Mouse (Mus musculus): ENCODE results near the gene Lrrc57. TPM values are rescaled to one million over a fixed set of nuclear protein-coding genes. Genes with fewer than 3 reads are reported as not detected.

Gene Lrrc57
- 10 to 100 TPM; 10.3 to 13.2 TPM for total RNA-seq (2021)
- long read RNA-seq, experiment 1, partial matches to known transcripts, result 1 of 13 reads
- long read RNA-seq, experiment 1, other reads (novel, unspliced or antisense), result 5 of 13 reads
- long read RNA-seq, experiment 2, partial matches to known transcripts, result 1 of 14 reads
- long read RNA-seq, experiment 2, other reads (novel, unspliced or antisense), result 6 of 14 reads

- DNase-seq, result peak; percentile 91
- intact Hi-C loops (cut with DNase I; ENCODE audit: low total_unique reads), result loop anchor here (5.0 kb wide), 1 partner anchor 82 kb away; no protein-coding TSS in a partner anchor
Observed at GRCm38 (mm10) chr2:120608830-120609723, at the start of gene Lrrc57, which contains the start of gene Haus2. Lrrc57 (minus strand) TSS chr2:120609520. Haus2 (plus strand) TSS chr2:120609383.

GRCm38 (mm10) chr2:120658486-120658885 lies 49.2 kb upstream of the Lrrc57 start:
- no peak for DNase-seq
- intact Hi-C loops (cut with DNase I; ENCODE audit: low total_unique reads), result no loop called here

- intact Hi-C loops (cut with DNase I; ENCODE audit: low total_unique reads), result no loop called here
- DNase-seq, result no peak
Observed at GRCm38 (mm10) chr2:120656711-120657110, 47.4 kb upstream of the Lrrc57 start.

- intact Hi-C loops (cut with DNase I; ENCODE audit: low total_unique reads), result no loop called here
- DNase-seq, result no peak
Observed at GRCm38 (mm10) chr2:120655905-120656304, 46.6 kb upstream of the Lrrc57 start.

- intact Hi-C loops (cut with DNase I; ENCODE audit: low total_unique reads), result no loop called here
- DNase-seq, result no peak
Observed at GRCm38 (mm10) chr2:120654693-120655092, 45.4 kb upstream of the Lrrc57 start.

GRCm38 (mm10) chr2:120652925-120653284 lies 43.6 kb upstream of the Lrrc57 start:
- intact Hi-C loops (cut with DNase I; ENCODE audit: low total_unique reads), result no loop called here
- DNase-seq, result no peak

GRCm38 (mm10) chr2:120652256-120652924 lies 43.1 kb upstream of the Lrrc57 start:
- intact Hi-C loops (cut with DNase I; ENCODE audit: low total_unique reads), result no loop called here
- DNase-seq, result no peak

- peak; percentile 54 for DNase-seq
- intact Hi-C loops (cut with DNase I; ENCODE audit: low total_unique reads), result no loop called here
Observed at GRCm38 (mm10) chr2:120646777-120647176, 37.5 kb upstream of the Lrrc57 start.

GRCm38 (mm10) chr2:120643836-120644235 lies 34.5 kb upstream of the Lrrc57 start:
- intact Hi-C loops (cut with DNase I; ENCODE audit: low total_unique reads), result no loop called here
- peak; percentile 87 for DNase-seq

- no peak for DNase-seq
- intact Hi-C loops (cut with DNase I; ENCODE audit: low total_unique reads), result no loop called here
Observed at GRCm38 (mm10) chr2:120640835-120641234, 31.5 kb upstream of the Lrrc57 start.

GRCm38 (mm10) chr2:120631957-120632356 lies 22.6 kb upstream of the Lrrc57 start:
- no peak for DNase-seq
- intact Hi-C loops (cut with DNase I; ENCODE audit: low total_unique reads), result no loop called here

- intact Hi-C loops (cut with DNase I; ENCODE audit: low total_unique reads), result no loop called here
- no peak for DNase-seq
Observed at GRCm38 (mm10) chr2:120631521-120631920, 22.2 kb upstream of the Lrrc57 start.

GRCm38 (mm10) chr2:120630655-120631054 lies 21.3 kb upstream of the Lrrc57 start:
- DNase-seq, result no peak
- intact Hi-C loops (cut with DNase I; ENCODE audit: low total_unique reads), result no loop called here

GRCm38 (mm10) chr2:120630246-120630645 lies 20.9 kb upstream of the Lrrc57 start:
- intact Hi-C loops (cut with DNase I; ENCODE audit: low total_unique reads), result no loop called here
- DNase-seq, result peak; percentile 35

- intact Hi-C loops (cut with DNase I; ENCODE audit: low total_unique reads), result no loop called here
- DNase-seq, result peak; percentile 99
Observed at GRCm38 (mm10) chr2:120628886-120629735, 19.8 kb upstream of the Lrrc57 start, which contains the start of gene Stard9. Stard9 (plus strand) TSS chr2:120629121.

- intact Hi-C loops (cut with DNase I; ENCODE audit: low total_unique reads), result no loop called here
- no peak for DNase-seq
Observed at GRCm38 (mm10) chr2:120628076-120628865, 19.0 kb upstream of the Lrrc57 start.

- DNase-seq, result no peak
- intact Hi-C loops (cut with DNase I; ENCODE audit: low total_unique reads), result no loop called here
Observed at GRCm38 (mm10) chr2:120622920-120623319, 13.6 kb upstream of the Lrrc57 start.

GRCm38 (mm10) chr2:120619538-120619937 lies 10.2 kb upstream of the Lrrc57 start:
- intact Hi-C loops (cut with DNase I; ENCODE audit: low total_unique reads), result no loop called here

More at GRCm38 (mm10) chr2:120619538-120619937, 10.2 kb upstream of the Lrrc57 start:
- no peak for DNase-seq
